Mouse (Mus musculus): Measurements from ENCODE around the gene Pde4dip. TPM values are rescaled to one million over a fixed set of nuclear protein-coding genes. Genes with fewer than 3 reads are reported as not detected.

Gene Pde4dip
- 0.97 and 1.2 TPM in 2 replicates for polyA plus RNA-seq (2012)

GRCm38 (mm10) chr3:97888168-97888901, at the start of gene Pde4dip:
Gene Pde4dip (minus strand): TSS chr3:97888707.

GRCm38 (mm10) chr3:97900516-97901490, 12.3 kb upstream of the Pde4dip start, which contains the start of gene Sec22b:
Gene Sec22b (plus strand): TSS chr3:97901190.

DNA sequence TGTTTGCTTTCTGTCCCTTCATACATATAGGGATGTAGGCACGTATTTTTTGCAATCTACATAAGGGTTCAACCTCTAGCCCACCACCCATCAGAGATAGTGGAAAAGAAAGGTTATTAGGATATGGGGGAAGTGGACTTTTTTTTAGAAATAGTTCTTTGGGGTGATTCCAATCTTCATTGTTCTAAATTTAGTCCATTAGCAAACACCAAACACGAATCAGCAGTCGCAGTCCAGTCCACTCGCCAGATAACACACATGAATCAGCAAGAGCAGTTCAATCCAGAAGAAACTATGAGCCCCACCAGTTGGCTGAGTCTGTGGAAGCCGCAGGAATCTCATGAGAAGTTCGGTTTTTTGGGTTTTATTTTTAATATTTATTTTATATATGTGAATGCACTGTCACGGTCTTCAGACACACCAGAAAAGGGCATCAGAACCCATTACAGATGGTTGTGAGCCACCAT, 213.8 kb downstream of the Pde4dip start, which contains the start of gene Gm17651:
Gene Gm17651, minus strand, starts transcription at position 51 of the 467 bp plus-strand sequence.

DNA sequence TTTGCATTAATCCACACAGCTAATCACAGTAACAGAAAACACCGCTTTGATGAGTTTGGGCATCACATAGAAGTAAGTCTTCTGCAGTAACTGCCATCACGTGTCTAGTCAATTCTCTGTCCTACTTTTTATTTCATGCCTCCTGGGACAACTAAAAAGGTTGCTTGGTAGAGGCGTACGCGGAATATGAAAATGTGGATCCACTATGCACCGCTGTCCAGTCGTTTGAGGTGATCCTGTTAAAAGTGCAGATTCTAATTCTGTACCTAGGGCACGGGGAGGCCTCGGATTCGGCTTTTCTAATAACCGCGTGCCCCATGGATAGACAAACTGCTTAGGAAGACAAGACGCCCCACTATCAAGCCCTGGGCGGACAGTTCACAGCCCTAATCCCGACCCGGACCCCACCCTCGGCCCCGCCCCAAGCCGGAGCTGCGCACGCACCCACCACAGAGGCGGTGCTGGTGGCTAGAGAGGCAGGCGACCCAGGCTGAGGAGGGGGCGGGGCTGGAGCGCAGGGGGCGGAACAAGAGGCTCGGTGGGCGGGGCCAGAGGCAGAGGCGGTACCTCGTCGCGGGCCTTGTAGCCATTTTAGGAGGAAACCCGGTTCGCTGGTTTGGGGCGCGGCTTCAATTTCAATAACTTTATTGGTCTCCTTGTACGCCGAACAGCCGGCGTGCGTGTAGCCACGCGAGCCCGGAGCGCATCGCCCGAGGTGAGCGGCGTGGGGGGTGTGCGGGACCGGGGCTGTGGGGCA, 230.7 kb downstream of the Pde4dip start, which contains the start of gene Prkab2:
Gene Prkab2, plus strand, starts transcription at position 539 of the 757 bp plus-strand sequence.

Other genes with a start within 250 kb of the Pde4dip start
- gene Prkab2, start 230.5 kb downstream of the Pde4dip start, polyA plus RNA-seq (2012): 1.6 and 2.0 TPM in 2 replicates
- gene Gm17651, start 214.0 kb downstream of the Pde4dip start, polyA plus RNA-seq (2012): not detected in 2 replicates
- 75.1 and 76.7 TPM in 2 replicates for gene Sec22b, start 12.5 kb upstream of the Pde4dip start, polyA plus RNA-seq (2012)
- 19.9 and 27.4 TPM in 2 replicates for gene Notch2, start 124.8 kb upstream of the Pde4dip start, polyA plus RNA-seq (2012)